Mouse (Mus musculus) MEL (cell line): ENCODE data around the gene Mitf.

ENCODE experiments used
- CTCF ChIP-seq, 3 experiments: IDR thresholded peaks in 2 of 3; conservative IDR thresholded peaks in 1 of 3; 2 replicates each; pipeline ENCODE4 v1.5.1; 2011 to 2012; ENCODE audit warnings: low read length in 3 of 3, low read depth in 2 of 3, mild to moderate bottlenecking in 2 of 3, improper control_type of control experiment in 1 of 3, inconsistent platforms in 1 of 3, mixed read lengths in 1 of 3, moderate library complexity in 1 of 3; ENCODE audit not compliant: control insufficient read depth in 1 of 3, insufficient read depth in 1 of 3, poor library complexity in 1 of 3, severe bottlenecking in 1 of 3
- EP300 ChIP-seq, 2 experiments: IDR thresholded peaks; 2 replicates each; pipeline ENCODE4 v1.6.1; 2011; ENCODE audit warnings: improper control_type of control experiment in 2 of 2, low read length in 2 of 2, low read depth in 1 of 2, mild to moderate bottlenecking in 1 of 2
- GATA1 ChIP-seq: IDR thresholded peaks from 2 replicates; pipeline ENCODE4 v1.6.1; 2011; ENCODE audit warnings: low read depth, low read length, improper control_type of control experiment
- NELFE ChIP-seq: IDR thresholded peaks from 2 replicates; pipeline ENCODE4 v1.6.1; 2011; ENCODE audit warnings: low read depth, low read length, improper control_type of control experiment
- POLR2A ChIP-seq, 2 experiments: IDR thresholded peaks; 2 replicates each; pipeline ENCODE4 v1.6.1; 2011 to 2012; ENCODE audit warnings: low read length in 2 of 2, mild to moderate bottlenecking in 2 of 2, control low read depth in 1 of 2, improper control_type of control experiment in 1 of 2, low read depth in 1 of 2, moderate library complexity in 1 of 2; ENCODE audit not compliant: control insufficient read depth in 1 of 2, insufficient read depth in 1 of 2, poor library complexity in 1 of 2
- POLR2AphosphoS2 ChIP-seq: IDR thresholded peaks from 2 replicates; pipeline ENCODE4 v1.6.1; 2011; ENCODE audit warnings: low read length, improper control_type of control experiment
- POLR2AphosphoS5 ChIP-seq: IDR thresholded peaks from 2 replicates; pipeline ENCODE4 v1.6.1; 2012; ENCODE audit warnings: low read depth, borderline replicate concordance, mild to moderate bottlenecking, inconsistent platforms, low read length, moderate library complexity, mixed read lengths
- UBTF ChIP-seq: IDR thresholded peaks from 2 replicates; pipeline ENCODE4 v1.6.1; 2012; ENCODE audit warnings: low read depth, mild to moderate bottlenecking, inconsistent platforms, low read length, improper control_type of control experiment, moderate library complexity, borderline replicate concordance; ENCODE audit not compliant: insufficient read depth
- USF2 ChIP-seq, 2 experiments: IDR thresholded peaks; 2 replicates each; pipeline ENCODE4 v1.6.1; 2011 to 2012; ENCODE audit warnings: improper control_type of control experiment in 2 of 2, low read length in 2 of 2, borderline replicate concordance in 1 of 2, inconsistent platforms in 1 of 2, low read depth in 1 of 2, mild to moderate bottlenecking in 1 of 2; ENCODE audit not compliant: insufficient read depth in 1 of 2

- TF ChIP-seq NELFE (no peak), POLR2AphosphoS5 (no peak), CTCF (IDR thresholded peaks at IDR 0.05 in 2 of 3, conservative IDR thresholded peaks at IDR 0.05 in 1 of 3; ENCODE audit: control insufficient read depth in 1 of 3, insufficient read depth in 1 of 3, low read depth in 2 of 3, low read length in 3 of 3, poor library complexity in 1 of 3, severe bottlenecking in 1 of 3) (no peak), UBTF (no peak), GATA1 (no peak), EP300 (IDR thresholded peaks at IDR 0.05; ENCODE audit: low read depth in 1 of 2, low read length in 2 of 2) (no peak), USF2 (IDR thresholded peaks at IDR 0.05; ENCODE audit: borderline replicate concordance in 1 of 2, insufficient read depth in 1 of 2, low read depth in 1 of 2, low read length in 2 of 2) (no peak), POLR2AphosphoS2 (no peak), POLR2A (IDR thresholded peaks at IDR 0.05; ENCODE audit: control insufficient read depth in 1 of 2, insufficient read depth in 1 of 2, low read depth in 1 of 2, low read length in 2 of 2, poor library complexity in 1 of 2) (no peak)
Measured at GRCm38 (mm10) chr6:97828021-97828420, 21.2 kb downstream of the Mitf start.
